14 mouse cellular contexts compared by ENCODE assay signal in the genomic region with DNA sequence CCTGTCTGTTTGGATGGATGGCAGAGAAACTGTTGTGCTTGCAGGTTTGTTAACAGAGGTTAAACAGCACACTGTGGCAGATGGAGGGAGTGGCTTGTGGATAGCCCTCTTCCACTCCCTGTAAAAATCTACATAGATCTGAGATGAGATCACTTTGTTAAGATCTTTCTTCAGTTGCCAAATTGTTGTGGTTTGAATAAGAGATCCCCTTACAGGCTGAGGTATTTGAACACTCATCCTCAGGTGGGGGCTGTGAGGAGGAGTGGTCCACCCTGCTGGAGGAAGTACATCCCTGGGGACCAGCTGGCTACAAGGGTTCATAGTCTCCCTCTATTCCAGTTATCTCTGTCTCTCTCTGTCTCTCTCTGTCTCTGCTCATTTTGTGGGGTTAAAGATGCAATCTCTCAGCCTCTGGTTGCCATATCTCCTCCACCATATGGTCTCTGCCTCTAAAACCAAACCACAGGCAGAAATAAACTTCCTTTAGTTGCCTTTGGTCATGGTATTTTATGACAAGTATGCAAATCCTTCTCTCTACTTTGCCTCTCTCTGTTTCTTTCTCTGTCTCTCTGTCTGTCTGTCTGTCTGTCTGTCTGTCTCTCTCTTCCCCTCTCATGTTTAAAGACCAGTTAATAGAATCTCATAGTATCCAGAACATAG.
DNase-seq lines count a peak whose midpoint lies in the region; ATAC-seq and TF ChIP-seq lines count a peak whose summit lies in the region.
"Had no signal": no experiment of that assay in that cellular context is flagged by ENCODE, and none has a peak within 500 bp of the region (broad histone marks: within the 10 kb centered on the region; RNA-seq: fewer than 3 reads in every experiment).

No protein-coding gene starts in this region.

- no peak for TF ChIP-seq CTCF in lung, postnatal 0 days (IDR thresholded peaks at IDR 0.05)

- no peaks in the 10 kb centered on the region for H3K36me3 ChIP-seq in lung, postnatal 0 days (ENCODE audit: insufficient read depth, low read length)
- H3K36me3 ChIP-seq in forebrain, embryonic 13.5 days (ENCODE audit: poor library complexity, severe bottlenecking): no peaks in the 10 kb centered on the region
- no peaks in the 10 kb centered on the region for H3K36me3 ChIP-seq in kidney, embryonic 16.5 days (ENCODE audit: insufficient read depth, low read length)
- H3K36me3 ChIP-seq: forebrain, embryonic 15.5 days; hindbrain, embryonic 10.5 days had no signal

- H3K4me3 ChIP-seq in lung, postnatal 0 days (ENCODE audit: low read depth, low read length): no peak overlapping the region
- no peak overlapping the region for H3K4me3 ChIP-seq in forebrain, embryonic 13.5 days
- H3K4me3 ChIP-seq in kidney, embryonic 16.5 days (ENCODE audit: low read length): no peak overlapping the region
- H3K4me3 ChIP-seq: forebrain, embryonic 15.5 days; hindbrain, embryonic 10.5 days had no signal

- H3K9me3 ChIP-seq in lung, postnatal 0 days (ENCODE audit: low read length): no peaks in the 10 kb centered on the region
- no peaks in the 10 kb centered on the region for H3K9me3 ChIP-seq in forebrain, embryonic 13.5 days (replicated peaks)
- no peaks in the 10 kb centered on the region for H3K9me3 ChIP-seq in kidney, embryonic 16.5 days (ENCODE audit: low read length)
- H3K9me3 ChIP-seq: forebrain, embryonic 15.5 days; hindbrain, embryonic 10.5 days had no signal

- 0 out of 2 replicates have a peak, but pooled peaks have one; percentile 30 for TF ChIP-seq EP300 in lung, postnatal 0 days (IDR thresholded peaks at IDR 0.05)

- H3K27me3 ChIP-seq in lung, postnatal 0 days (replicated peaks; ENCODE audit: insufficient read depth, low read length): no peaks in the 10 kb centered on the region
- H3K27me3 ChIP-seq in forebrain, embryonic 13.5 days: no peaks in the 10 kb centered on the region
- no peaks in the 10 kb centered on the region for H3K27me3 ChIP-seq in kidney, embryonic 16.5 days (ENCODE audit: insufficient read depth, low read length)
- H3K27me3 ChIP-seq: forebrain, embryonic 15.5 days had no signal

- DNase-seq in lung, postnatal 0 days (ENCODE audit: low spot score): peak; percentile 56
- no peak for DNase-seq in lung, adult 18-20 months
- DNase-seq in ES-CJ7 (ENCODE audit: low read depth, low spot score): peak; percentile 4
- DNase-seq: heart, adult 18-20 months; kidney, postnatal 10 days; lung, embryonic 14.5 days; retina, postnatal 1 day had no signal

- H3K9ac ChIP-seq in lung, postnatal 0 days (replicated peaks; ENCODE audit: low read depth): no peak overlapping the region
- H3K9ac ChIP-seq in forebrain, embryonic 13.5 days: no peak overlapping the region
- H3K9ac ChIP-seq in kidney, embryonic 16.5 days (replicated peaks; ENCODE audit: low read length): no peak overlapping the region
- H3K9ac ChIP-seq: forebrain, embryonic 15.5 days; lung, embryonic 14.5 days had no signal

- H3K4me2 ChIP-seq in lung, postnatal 0 days (replicated peaks; ENCODE audit: low read depth, low read length): no peak overlapping the region
- no peak overlapping the region for H3K4me2 ChIP-seq in forebrain, embryonic 13.5 days
- H3K4me2 ChIP-seq in kidney, embryonic 16.5 days (replicated peaks; ENCODE audit: low read depth, low read length): no peak overlapping the region
- H3K4me2 ChIP-seq: forebrain, embryonic 15.5 days; lung, embryonic 14.5 days had no signal

- no peak overlapping the region for H3K27ac ChIP-seq in lung, postnatal 0 days (ENCODE audit: low read length)
- H3K27ac ChIP-seq in forebrain, embryonic 13.5 days: no peak overlapping the region
- H3K27ac ChIP-seq in kidney, embryonic 16.5 days (ENCODE audit: low read length): no peak overlapping the region
- H3K27ac ChIP-seq: forebrain, embryonic 15.5 days; hindbrain, embryonic 10.5 days had no signal

- ATAC-seq in lung, postnatal 0 days: peak; percentile 71
- ATAC-seq in granulocyte monocyte progenitor cell, adult 5-6 weeks (replicated peaks; ENCODE audit: poor library complexity, severe bottlenecking): peak; percentile 43
- peak; percentile 41 for ATAC-seq in neutrophil, adult 5-6 weeks (ENCODE audit: extremely low read depth, insufficient number of reproducible peaks, low FRiP score, poor library complexity, severe bottlenecking)
- ATAC-seq in frontal cortex, adult (ENCODE audit: low TSS enrichment): no peak
- no peak for ATAC-seq in forebrain, embryonic 13.5 days
- no peak for ATAC-seq in kidney, embryonic 16.5 days (ENCODE audit: low FRiP score, low TSS enrichment)
- ATAC-seq: forebrain, embryonic 15.5 days had no signal

- H3K4me1 ChIP-seq in lung, postnatal 0 days (ENCODE audit: insufficient read depth, low read depth, low read length): peaks cover 4% of the 10 kb centered on the region; the same call in 1 of the 2 replicates
- H3K4me1 ChIP-seq in forebrain, embryonic 13.5 days: 0 out of 2 replicates have a peak, but pooled peaks cover 2% of the 10 kb centered on the region
- H3K4me1 ChIP-seq in kidney, embryonic 16.5 days (ENCODE audit: insufficient read depth, low read length): no peaks in the 10 kb centered on the region
- H3K4me1 ChIP-seq: forebrain, embryonic 15.5 days had no signal

Comparison
In these comparisons a context has a peak if more than half of its experiments do, and no peak if none do; other contexts are left out.
1. DNase-seq: peak in lung, postnatal 0 days (single experiment) and ES-CJ7 (single experiment); none in lung, adult 18-20 months (0 of 2).
2. ATAC-seq: peak in lung, postnatal 0 days (single experiment), granulocyte monocyte progenitor cell, adult 5-6 weeks (single experiment) and neutrophil, adult 5-6 weeks (single experiment); none in frontal cortex, adult (single experiment), forebrain, embryonic 13.5 days (single experiment) and kidney, embryonic 16.5 days (single experiment).